Mouse (Mus musculus) ES-E14 (cell line): ENCODE data around the gene Mical2.

Experiments
- MAFK ChIP-seq: IDR thresholded peaks from 2 replicates; pipeline ENCODE4 v1.6.1; 2014; ENCODE audit warnings: mild to moderate bottlenecking, low read depth, low read length, inconsistent platforms; ENCODE audit not compliant: insufficient read depth
- ZC3H11A ChIP-seq: IDR thresholded peaks from 2 replicates; pipeline ENCODE4 v1.6.1; 2012; ENCODE audit warnings: low read depth, mild to moderate bottlenecking, inconsistent platforms, low read length, borderline replicate concordance

- peak; percentile 88 for TF ChIP-seq MAFK
- TF ChIP-seq ZC3H11A: no peak
These were observed 26.4 kb downstream of the Mical2 start for GRCm38 (mm10) chr7:112252065-112252464.
